Mouse (Mus musculus): ENCODE measurements at regions not wholly inside any gene's neighbourhood (a gene's known extent, or its start where the extent isn't known, plus 50 kb on each side); places are given as distances from the start of the nearest gene placed in this dataset.

DNA sequence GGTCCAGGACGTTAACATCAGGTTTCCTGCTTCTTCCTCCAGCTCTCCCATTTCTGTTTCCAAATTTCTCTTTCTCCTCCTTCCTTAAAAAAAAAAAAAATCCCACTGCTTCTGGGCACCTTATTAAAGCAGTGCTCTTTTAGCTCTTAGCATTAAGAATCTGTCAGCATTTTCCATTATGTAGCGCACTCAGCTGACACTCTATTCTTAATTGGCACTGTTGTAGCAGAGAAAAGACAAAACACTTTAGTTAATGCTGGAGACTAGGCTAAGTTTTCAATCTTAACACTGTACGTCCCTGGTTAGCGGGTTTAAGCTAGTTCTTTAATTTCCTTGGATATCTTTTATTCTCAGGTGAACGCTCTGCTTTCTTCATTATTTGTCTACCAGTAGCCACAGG, 236.8 kb upstream of the Igfbp7 start:
- ATAC-seq (ENCODE audit: poor library complexity, severe bottlenecking), result no peak

DNA sequence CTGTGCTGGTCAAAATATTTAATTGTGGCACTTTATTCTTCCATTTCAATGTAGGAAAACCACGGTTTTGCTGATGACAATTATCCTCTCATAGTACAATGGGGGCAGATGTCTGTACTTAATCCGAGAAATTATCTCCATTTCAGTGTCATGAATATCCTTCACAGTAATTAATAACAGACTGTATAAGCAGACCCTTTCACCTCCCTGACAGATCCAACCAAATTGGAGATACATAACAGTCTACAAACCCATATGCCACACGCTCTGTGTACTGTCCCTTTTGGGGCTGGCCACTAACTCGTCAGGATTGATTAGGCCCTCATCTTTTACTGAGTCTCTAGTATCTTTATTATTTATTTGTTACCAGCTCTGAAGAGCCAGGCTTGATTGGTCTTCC, 212.6 kb upstream of the Igfbp7 start:
- no peak for ATAC-seq (ENCODE audit: poor library complexity, severe bottlenecking)

DNA sequence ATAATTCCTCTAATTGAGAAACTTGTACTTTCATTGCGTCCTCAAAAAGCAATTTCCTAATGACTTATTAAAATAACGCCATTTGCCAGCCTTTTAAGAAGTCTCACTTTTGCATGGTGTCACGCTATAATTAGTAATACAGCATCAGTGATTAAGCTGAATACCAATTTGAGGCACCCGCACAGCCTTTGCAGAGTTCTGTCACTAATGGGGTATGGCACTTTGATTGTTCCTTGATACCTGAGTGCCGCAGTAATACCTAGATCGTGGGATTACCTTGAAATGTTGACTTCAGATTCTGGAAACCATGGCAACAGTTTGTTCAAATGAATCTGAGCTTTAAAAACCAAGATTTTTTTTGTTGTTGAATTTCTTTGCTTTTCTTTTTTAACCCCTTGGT, 202.7 kb upstream of the Igfbp7 start:
- no peak for ATAC-seq (ENCODE audit: poor library complexity, severe bottlenecking)

DNA sequence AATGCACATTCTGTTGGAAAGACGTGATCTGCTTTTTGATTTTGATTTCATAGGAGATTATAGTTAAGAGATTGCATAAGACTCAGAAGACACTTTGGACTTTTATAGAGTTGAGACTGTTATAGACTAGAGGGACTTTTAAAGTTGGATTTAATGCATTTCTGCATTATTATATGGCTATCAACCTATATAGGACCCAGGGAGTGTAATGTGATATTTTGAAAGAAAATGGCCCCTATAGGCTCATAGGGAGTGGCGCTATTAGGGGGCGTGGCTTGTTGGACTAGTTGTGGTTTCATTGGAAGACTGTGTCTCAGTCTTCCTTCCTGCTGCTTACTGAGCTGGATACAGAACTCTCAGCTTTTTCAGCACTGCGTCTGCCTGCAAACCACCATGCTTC, 186.9 kb upstream of the Igfbp7 start:
- no peak for ATAC-seq (ENCODE audit: poor library complexity, severe bottlenecking)

DNA sequence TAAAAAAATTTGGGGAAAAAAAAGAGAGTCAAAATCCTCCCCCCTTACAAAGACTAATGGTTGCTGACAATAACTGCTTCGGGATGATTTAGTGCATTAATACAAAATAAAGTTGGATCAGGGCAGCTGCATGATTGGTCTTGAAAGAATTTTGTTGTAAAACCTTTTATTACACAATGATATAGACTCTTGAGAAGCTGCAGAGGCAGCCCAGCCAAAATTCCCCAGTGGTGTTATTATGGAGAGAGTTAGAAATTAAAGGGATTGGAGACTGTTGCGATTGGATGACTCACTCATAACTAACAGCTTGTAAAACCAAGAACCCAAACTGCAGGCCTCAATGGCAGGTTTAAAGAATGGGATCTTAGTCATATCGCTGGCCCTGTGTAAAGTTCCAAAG, 181.4 kb upstream of the Igfbp7 start:
- no peak for ATAC-seq (ENCODE audit: poor library complexity, severe bottlenecking)

DNA sequence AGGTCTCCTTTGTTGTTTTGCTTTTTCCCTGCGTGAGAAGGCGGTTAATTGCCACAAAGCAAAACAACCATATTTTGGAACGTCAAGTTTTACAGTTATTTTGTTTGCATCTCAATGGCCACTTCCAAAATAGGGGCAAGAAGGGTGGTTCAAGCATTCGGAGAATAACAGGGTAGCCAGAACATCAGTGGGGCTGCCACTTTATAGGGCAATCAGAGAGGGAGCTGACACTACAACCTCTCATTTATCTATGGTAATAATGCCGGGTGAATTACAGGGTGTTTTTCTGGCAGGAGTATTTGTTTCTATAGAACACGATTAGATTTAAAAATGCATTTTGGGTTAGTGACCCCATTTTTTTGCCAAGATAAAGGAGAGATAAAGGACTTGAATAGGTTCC, 173.9 kb upstream of the Igfbp7 start:
- ATAC-seq (ENCODE audit: poor library complexity, severe bottlenecking), result no peak

DNA sequence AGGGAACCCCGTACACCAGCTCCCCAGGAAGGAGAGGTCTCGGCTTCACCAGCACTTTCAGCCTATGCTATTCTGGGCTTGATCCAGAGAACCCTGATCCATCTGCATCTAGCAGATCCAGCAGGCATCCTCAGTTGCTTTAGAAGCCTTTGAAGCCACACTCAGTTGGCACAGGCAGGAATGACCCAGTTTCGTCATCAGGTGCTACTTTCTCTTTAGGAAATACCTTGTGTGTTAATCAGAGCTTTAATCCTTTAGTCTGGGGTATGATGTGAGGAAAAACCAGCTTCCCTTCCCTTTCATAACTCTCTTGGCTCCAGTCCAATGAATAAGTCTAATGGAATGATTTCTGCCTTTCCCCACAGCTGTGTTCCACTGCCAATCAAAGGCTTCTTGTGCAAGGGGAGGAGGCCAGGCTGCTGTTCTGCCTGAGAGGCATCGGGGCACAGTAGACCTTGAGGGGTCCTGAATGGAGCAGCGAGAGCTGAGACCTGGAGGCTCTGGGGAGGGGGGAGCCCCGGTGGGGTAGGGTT, 173.3 kb upstream of the Igfbp7 start:
- no peak for ATAC-seq (ENCODE audit: poor library complexity, severe bottlenecking)

DNA sequence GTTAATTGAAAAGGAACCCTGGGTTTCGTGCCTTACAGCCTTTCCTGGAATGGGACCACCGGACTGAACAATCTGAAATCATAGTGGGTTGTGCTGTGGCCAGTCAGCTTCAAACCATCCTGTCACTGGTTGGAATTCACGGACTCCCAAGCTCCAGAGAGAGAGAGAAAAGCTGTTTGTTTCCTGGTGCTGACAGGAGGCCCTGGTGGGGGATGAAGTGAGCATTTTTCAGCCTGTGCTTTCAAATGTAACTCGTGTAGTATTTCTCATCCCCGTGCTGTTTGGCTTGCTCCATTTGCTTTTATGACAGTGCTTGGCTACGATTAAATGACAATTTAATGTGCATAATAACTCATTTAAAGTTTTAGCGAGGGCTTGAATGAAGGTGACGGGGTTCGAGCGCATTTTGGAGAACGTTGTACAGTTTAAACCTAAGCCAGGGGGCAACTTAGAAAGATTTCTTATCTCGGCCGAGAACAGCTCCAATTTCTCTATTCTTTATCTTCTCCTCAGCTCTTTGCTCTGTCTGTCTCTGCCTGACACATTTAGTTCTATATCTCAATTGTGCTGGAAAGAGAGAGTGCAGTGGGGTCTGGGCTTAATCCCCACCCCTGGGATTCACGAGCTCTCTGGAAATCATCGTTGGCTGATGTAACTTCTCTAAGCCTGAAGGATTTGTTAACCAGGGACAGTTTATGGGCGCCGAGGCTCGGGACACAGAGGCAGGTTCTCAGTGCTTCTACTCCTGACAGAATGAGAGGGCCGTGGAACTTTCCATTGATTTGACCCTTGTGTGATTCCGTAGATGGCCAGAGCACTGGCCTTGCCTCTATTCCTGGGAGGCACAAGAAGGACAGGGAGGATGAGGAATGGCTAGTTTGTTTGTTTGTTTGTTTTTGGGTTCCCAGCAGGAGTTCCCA, 172.2 kb upstream of the Igfbp7 start:
- ATAC-seq (ENCODE audit: poor library complexity, severe bottlenecking), result no peak

DNA sequence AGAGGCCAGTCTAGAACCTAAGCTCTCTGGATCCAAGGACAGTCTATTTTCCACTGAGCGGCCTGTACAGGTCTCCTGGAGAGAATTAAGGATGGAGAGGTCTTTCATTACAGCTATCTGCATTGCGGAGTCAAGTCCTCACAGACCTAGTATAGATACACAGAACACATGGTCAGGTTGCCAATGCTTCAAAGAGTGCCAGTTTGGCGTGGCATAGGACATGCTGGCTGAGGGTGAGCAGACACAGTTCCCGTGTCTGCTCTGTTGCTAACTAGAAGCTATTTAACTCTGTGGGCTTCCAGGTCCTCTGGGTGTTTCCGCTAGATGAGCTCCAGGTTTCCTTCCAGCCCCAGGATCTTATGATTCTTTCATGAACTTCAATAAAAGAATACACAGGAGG, 169.0 kb upstream of the Igfbp7 start:
- ATAC-seq (ENCODE audit: poor library complexity, severe bottlenecking), result no peak

DNA sequence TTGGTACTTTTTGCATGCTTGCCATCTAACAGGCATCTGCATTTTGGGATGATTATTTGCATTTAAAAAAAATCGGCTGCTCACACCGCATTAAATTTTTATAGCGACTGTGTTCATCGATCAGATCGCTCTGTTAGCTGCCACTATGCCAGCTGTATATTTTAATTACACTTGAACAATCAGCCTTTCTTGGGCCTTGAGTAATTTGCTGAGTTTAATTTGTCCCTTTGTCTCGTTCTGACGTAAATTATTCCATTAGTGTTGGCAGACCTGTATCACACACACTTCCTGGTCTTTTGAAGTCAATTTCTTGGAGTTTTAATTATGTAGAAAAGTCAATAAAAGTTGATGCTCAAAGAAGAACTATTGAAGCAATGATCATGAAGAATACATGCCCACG, 167.9 kb upstream of the Igfbp7 start:
- ATAC-seq (ENCODE audit: poor library complexity, severe bottlenecking), result no peak

DNA sequence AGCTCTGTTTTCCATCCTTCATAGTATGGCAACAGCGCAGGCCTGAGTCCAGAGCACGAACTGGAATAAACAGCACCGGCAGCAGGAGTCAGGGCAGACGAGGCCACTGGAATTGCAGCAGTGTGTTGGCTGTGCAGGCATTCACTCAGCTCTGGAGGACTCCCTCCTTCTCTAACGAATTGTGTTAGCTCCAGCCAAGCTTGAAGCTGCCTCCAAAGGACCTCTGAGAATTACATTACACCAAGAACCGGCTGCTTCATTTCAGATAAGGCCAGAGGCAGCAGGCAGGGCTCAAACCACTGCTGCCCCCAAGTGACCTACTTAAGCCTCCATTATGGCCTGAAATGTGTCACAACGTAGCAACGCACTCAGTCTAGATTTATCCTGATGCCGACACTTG, 162.5 kb upstream of the Igfbp7 start:
- ATAC-seq (ENCODE audit: poor library complexity, severe bottlenecking), result no peak

DNA sequence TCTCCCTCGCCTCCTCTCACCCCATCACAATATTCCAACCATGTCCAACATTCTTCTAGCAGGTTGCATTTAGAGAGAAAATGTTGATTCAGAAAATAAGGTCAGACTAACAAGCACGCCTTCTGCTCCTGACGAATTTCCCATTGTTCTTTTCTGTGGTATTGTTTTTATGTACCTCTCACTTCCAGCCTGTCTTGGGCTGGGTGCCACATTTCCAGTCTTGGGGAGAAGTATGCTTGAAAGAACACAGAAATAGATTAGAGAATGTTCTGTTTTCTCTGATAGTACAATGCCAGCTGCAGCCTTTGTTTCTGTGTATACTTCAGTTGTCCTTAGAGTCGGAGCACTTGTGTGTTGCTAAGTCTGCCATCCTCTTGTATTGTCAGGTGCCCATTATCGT, 160.3 kb upstream of the Igfbp7 start:
- ATAC-seq (ENCODE audit: poor library complexity, severe bottlenecking), result no peak

DNA sequence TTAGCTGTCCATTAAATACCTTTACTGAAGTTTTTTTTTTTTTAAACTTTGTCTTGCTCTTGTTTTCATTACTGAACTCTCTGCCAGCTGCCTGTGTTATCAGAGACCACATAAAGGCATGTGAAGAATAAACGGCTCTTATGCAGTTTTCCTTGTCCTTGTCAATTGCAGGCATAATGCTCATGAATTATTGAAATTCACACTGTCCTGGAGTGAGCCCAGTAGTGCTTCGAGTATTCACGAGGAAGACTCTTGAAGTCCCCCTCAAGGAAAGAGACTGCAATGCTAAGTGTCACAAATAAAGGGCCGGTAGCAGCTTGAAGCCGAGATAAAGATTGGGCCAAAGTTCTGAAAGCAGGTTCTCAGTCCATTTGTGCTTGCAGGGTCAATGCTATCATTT, 144.7 kb upstream of the Igfbp7 start:
- no peak for ATAC-seq (ENCODE audit: poor library complexity, severe bottlenecking)

DNA sequence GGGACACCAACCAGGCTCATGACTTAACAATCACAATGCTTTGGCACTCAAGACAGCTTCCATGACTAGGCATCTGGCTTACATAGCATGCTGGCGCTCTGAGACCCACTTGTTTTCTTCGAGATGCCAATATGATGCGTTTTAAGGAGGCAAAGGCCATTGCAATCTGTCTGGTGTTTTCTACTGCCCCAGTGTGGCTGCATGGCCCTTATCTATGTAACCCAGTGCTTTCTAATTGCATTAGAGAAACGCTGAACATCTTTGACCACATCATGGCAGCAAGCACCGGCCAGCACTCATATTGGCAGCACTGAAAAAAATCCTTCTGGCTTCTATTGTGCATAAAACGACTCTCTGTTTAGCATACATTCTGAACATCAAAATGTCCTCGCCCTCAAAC, 144.2 kb upstream of the Igfbp7 start:
- ATAC-seq (ENCODE audit: poor library complexity, severe bottlenecking), result no peak

DNA sequence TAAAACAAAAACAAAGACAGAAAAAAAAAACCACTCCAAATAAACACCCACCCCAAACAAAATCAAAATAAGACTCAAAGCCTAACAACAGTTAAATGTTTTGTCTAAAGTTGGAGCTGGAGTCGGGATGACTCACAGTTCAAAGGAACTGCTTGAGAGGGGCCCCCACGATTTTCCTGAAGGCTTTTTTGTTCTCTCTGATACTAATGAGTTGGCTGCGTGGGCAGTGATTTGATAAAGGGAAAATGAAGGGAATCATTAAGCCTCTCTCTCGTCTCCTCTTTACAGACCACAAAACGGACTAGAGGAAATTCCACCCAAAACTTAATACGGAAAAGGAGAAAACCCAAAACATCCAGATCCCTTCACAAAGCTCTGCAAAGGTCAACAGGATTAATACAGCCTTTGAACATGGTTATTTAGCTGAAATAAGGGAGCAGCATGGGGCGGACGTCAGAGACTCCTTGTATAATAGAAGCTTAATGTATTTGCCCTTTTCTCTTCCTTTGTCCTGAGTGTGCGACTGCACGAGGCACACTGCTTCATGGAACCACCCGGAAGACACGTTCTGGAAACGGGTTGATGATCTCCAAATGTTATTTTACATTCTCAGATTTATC, 138.3 kb upstream of the Igfbp7 start:
- ATAC-seq (ENCODE audit: poor library complexity, severe bottlenecking), result no peak

DNA sequence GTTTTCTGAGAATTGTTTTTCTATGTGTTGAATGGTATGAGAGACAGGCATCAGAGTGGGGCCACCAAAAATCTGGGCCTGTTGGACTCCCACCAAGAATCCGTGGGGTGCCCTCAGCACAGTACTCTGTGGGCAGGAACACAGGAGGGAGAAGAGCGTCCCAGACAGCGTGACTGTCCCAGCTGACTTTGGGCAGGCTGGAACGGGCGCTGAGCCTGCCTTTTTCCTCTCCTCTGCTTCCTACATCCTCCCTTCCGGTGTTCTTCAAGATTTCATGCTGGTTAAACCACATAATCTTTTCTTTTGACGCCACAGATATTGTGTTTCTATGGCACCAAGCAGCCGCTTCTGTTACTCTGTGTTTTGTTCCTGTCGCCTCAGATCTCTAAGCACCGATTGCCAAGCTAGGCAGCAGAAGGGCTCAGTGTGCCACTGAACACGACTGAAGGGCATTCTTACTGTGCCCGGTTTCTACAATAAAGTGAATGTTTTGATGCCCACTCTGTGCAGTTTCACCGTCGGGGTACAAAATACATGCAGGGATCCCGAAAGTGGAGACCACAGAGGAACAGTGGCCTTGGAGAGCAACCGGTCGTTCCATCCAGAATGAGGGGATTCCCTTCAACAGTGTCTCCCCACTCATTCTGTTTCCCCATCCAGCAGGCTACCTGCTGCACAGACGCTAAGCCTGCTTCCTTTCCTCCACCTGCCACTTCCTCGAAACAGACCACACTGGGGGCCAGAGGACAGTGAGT, 124.6 kb upstream of the Igfbp7 start:
- ATAC-seq (ENCODE audit: poor library complexity, severe bottlenecking), result no peak

DNA sequence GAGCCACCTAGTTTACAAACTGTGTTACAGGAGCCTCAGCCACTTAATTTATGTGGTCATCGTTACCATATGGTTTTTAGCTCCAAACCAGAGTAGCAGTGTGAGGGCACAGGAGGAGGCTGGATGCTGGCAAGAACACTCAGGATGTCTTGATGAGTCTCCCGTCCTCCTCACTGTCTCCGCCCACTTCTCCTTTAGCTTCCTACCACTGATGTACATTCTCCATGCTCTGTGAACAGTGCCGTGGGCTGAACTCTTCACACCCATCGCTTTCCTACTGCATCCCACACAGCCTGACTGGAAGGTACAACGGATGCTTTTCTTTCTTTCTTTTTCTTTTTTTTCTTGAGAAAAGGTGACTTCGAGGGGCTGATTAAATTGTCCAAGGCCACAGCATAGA, 122.5 kb upstream of the Igfbp7 start:
- ATAC-seq (ENCODE audit: poor library complexity, severe bottlenecking), result no peak

DNA sequence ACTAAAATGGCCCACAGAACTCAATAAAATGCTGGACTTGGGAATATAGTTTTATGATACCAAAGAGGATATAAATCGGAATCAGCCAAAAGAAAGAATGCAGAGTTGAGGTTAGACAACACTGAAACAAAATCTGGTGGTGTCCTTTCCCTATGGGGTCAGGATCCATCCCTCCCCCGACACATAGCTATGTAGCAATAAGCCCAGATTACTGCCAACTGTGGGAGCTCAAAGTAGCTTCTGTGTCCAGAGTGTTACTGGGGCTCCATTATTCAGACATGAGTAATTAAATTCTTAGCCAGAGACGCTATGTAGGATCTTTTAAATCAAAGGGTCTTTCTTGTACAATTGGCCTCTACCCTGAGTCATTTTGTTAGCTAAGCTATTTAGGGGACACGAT, 109.4 kb upstream of the Igfbp7 start:
- ATAC-seq (ENCODE audit: poor library complexity, severe bottlenecking), result no peak

DNA sequence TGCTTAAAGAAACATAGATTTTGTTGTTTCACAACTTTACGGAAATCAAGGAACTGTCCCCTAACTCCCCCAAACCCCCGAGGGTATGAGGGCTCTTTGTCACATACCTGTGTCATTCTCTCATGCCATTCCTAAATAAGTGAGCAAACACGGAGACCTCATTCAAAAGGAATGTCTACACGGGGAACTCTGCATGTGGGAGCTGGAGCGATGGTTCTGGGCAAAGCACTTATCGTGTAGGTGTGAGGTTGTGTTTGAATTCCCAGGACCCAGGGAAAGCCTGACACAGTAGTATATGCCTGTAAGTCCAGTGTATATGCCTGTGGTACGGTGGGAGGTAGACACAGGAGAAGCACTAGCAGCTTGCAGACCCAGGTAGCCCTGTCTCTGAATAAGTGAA, 107.6 kb upstream of the Igfbp7 start:
- no peak for ATAC-seq (ENCODE audit: poor library complexity, severe bottlenecking)

DNA sequence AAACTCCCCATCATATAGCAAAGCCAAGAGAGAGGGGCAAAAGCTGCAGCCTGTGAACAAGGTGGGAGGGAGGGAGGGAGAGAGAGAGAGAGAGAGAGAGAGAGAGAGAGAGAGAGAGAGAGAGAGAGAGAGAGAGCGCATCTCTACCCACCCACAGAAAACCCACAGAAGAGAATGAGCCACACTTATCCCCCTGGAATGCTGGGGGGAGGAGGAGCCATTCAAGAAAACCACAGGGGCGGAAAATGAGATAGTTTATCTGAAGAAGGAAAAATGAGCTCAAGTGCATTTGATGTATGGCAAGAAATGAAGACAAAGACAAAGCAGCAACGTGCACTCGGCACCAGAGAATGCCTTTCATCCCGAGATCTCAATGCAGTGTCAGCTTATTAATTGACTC, 94.8 kb upstream of the Igfbp7 start:
- no peak for ATAC-seq (ENCODE audit: poor library complexity, severe bottlenecking)

DNA sequence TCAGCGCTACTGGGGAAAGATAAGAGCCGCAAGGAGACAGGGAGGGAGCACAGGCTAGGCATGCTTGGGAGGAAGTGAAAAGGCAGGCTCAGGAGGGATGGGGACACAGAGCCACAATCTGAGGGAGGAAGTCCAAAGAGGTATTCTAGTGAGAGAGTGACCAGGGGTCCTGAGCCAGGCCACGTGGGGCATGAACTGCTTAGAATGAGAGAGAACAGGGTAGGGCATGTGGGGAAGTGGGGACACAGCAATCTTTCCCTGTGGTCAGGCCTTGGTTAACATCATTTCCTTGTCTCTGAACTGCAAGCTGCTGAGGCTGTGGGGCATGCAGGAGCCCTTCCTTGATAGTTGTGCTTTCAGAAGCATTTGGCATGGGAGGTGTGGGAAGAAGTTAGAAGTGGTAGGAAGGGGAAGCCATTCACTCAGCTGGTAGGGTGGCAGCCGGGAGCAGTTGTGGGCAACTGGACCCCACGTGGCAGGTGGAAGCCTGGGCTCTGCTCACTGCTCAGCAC, 92.2 kb upstream of the Igfbp7 start:
- ATAC-seq (ENCODE audit: poor library complexity, severe bottlenecking), result peak; percentile 72

Measured in megakaryocyte, adult 5-6 weeks (primary cell).